Mouse (Mus musculus): ENCODE measurements around the gene Itga1. TPM values are rescaled to one million over a fixed set of nuclear protein-coding genes. Genes with fewer than 3 reads are reported as not detected.
A peak's percentile ranks its signal among the peaks of the same experiment; 100 is the strongest.

Itga1 gene
- 10 to 100 TPM; 26.1 to 28.0 TPM for total RNA-seq (2021)
- long read RNA-seq, experiment 1, full-length matches to known transcripts, result 5 of 7 reads
- long read RNA-seq, experiment 1, partial matches to known transcripts, result 2 of 7 reads
- long read RNA-seq, experiment 1, other reads (novel, unspliced or antisense), result 0 of 7 reads
- long read RNA-seq, experiment 2, full-length matches to known transcripts, result 4 of 6 reads
- long read RNA-seq, experiment 2, partial matches to known transcripts, result 1 of 6 reads
- long read RNA-seq, experiment 2, other reads (novel, unspliced or antisense), result 1 of 6 reads

DNA sequence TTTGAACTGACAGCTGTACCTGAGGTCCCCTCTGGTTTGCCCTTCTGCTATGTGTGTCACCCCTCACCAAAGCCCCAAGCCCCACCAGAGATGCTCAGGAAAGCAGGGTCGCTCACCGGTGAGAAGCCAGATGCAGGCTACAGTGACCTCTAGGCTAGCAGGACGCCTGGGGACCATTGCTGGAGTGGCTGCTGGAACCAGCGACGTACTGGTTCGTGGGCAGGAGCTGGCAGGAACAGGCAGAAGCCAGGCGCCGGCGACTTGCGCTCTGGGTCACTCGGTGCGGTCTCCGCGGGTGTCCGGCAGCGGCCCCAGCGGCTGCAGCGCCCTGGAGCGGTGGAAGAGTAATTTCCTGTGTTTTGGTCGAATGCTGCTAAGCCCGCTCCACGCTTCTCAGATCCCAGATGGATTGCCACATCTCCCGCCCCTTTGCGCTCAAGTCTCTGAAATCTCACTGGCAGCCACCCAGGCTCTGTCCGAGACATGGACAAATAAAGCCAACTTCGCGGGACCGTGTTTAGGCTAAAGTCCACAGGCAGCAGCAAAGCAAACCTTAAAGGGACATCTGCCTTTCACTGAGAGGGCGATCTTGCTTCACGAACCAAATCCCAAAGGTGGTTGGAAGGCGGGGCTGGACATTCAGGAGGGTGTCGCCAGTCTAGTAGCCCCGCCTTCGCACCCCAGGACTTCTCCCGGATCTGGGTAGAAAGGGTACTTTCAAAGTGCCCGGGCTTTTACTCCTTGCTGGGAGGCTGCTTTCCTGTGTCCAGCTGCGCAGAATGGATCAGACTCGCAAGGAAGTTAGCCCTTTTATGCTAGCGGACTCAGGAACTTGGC, at the start of gene Itga1, which contains the start of gene Gm49395:
Itga1 (minus strand) TSS at position 610 of the 837 bp plus-strand sequence.
Gm49395 (minus strand) TSS at position 567 of the 837 bp plus-strand sequence.
- intact Hi-C loops (cut with DNase I; ENCODE audit: low total_unique reads), result no loop called here
- peak; percentile 78 for DNase-seq

DNA sequence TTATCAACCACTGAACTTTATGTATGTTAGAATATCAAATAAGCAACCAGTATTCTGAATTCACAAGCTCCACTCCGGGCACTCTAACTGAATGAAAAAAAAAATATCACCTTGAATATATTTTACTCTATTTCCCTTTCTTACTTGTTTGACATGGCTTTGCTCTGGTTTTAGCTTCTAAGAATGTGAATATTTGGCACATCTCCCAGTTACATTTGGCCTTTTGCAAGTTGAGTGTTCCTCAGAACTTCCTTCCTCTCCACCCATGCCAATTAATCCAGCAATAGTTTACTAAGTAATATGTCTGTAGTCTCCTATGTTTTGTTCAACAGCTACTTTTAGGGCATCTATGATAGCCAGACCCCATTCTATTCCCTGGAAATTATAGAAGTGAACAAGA, 48.8 kb upstream of the Itga1 start:
- DNase-seq, result no peak
- intact Hi-C loops (cut with DNase I; ENCODE audit: low total_unique reads), result no loop called here

DNA sequence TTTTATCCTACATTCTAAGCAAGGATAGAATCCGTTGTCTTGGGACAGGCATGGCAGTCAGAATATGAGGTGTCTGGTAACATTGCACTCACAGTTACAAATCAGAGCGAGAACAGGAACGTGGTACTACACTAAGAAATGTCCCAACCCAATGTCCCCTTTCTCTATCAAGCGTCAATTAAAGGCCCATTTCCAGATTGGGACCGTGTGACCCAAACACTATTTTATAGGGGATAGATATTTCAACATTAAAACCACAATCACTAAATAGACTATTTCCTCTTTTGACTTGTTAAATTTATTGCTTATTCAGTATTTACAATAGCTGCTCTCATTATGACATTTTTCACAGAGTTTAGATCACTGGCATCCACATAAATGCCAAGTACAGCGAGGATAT, 48.1 kb upstream of the Itga1 start:
- intact Hi-C loops (cut with DNase I; ENCODE audit: low total_unique reads), result no loop called here
- DNase-seq, result no peak

DNA sequence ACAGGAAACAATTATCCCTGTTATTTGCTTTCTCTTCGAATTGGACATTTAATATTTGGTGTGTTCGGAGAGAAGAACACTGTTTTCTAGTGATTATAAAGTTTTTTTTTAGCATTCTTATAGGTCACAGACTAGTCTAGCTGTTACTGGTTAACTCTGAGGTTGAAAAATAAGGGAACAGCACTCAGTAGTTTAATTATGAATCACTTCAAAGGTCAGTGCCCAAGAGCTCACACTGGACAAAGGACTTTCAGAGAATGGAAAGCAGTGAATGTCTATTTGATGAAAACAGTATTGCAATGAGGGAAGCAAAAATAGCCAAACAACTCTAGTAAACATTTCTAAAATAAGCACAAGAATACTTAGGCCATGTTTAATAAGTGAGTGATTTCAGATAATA, 41.8 kb upstream of the Itga1 start:
- DNase-seq, result no peak
- intact Hi-C loops (cut with DNase I; ENCODE audit: low total_unique reads), result no loop called here

DNA sequence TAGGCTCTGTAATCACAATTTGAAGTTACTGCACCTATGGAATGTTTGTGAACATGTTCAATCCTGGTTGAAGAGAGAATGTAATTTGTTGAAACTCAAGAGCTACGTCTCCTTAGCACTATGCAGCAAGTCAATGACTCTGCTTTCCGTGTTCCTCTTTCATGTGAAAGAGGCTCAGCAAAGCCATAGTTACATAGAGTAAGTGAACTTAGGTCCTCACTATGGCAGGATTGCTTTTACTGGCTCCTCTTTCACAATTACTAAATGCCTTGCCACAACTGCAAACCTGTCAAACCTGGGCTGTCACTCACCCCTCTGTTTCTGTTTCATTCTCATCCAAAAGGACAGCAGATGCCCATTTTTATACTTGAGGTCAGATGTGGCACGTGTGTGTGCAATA, 40.3 kb upstream of the Itga1 start:
- intact Hi-C loops (cut with DNase I; ENCODE audit: low total_unique reads), result no loop called here
- no peak for DNase-seq

DNA sequence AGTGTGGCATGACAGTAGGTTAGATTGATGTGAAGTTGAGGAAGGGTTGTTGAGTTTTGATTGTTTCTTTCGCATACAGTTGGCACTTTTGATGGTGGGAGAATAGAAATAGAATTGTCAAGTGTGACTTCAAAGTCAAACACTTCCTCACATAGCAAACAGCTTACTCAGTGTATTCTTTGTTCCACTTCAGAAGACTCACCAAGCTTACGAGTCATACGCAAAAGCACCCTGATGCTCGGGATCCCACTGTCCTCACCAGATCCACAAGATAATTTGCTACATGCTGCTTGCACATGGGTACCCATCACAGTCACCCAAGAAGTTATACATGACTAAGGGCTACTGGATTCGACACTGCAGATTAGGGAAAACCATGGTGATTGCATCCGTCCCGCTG, 36.7 kb upstream of the Itga1 start:
- intact Hi-C loops (cut with DNase I; ENCODE audit: low total_unique reads), result no loop called here
- DNase-seq, result no peak

DNA sequence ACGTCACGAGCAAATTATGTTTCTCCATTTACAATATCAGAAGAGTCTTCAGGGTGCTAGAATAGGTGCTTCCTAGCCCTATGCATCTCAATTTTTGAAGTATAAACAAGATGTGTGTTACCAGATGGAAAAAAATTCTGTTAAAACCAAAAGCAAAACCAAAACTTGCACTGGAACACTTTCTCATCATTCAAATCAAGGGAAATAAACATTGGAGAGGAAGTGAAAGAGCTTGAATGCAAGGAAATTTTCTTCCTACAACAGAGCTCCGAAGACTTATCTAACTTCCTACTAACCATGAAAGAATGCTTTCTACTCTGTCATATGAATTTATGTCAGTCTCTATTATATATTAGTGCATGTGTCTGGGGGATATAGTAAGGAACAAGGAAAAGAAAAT, 35.0 kb upstream of the Itga1 start:
- intact Hi-C loops (cut with DNase I; ENCODE audit: low total_unique reads), result no loop called here

DNA sequence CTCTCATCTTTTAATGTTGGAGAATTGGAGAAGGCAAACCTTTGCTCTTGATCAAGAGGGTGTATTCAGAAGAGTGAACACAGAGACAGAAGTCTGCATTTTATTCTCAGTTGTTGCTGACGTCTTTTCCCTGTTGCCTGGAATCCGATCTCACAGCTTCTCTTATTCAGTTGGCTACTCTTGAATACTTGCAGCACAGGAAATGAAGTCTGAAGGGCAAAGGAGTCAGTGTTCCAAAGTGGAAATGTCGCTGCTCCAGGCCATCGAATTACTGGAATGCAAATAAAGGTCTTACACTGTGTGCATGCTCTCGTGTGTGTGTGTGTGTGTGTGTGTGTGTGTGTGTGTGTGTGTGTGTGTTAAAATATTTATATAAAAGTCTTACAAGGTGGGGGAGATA, 30.7 kb upstream of the Itga1 start:
- no peak for DNase-seq
- intact Hi-C loops (cut with DNase I; ENCODE audit: low total_unique reads), result no loop called here

More for the DNA sequence above, 35.0 kb upstream of the Itga1 start:
- no peak for DNase-seq

DNA sequence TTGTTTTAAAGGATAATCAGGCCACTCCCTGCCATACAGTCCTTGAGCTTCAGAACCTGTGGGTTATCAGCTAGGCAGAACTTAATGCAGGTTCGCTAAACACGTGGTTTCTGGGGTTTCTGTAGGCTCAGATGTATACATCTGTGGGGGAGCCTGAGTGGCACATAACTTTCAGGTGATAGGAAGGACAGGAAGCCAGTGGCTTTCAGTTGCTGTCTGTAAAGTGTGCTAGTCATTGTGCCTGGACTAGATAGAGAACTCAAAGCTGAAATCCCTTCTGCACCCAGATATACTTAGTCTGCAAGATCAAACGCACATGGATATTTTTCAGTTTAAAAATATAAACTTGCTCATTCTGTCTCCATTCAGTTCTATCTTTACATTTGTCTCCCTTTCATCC, 29.6 kb upstream of the Itga1 start:
- intact Hi-C loops (cut with DNase I; ENCODE audit: low total_unique reads), result no loop called here
- DNase-seq, result no peak

DNA sequence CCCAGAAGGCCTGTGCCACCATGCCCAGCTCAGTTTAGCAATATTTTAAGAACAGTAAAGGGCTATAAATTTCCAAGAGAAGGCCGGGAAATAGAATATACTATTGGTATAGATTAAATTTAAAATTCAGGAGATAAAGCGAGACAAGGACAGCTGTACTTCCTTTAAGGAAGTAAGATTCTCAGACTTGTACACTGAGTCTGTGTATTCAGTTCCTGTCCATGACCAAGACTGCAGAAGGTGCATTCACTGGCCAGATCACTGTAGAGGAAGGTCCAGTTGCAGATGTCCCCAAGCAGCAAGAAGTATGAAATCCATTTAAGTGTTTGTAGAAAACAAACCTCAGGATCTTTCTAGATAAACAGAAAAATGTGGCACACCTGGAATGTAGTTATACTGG, 28.3 kb upstream of the Itga1 start:
- intact Hi-C loops (cut with DNase I; ENCODE audit: low total_unique reads), result no loop called here
- no peak for DNase-seq

DNA sequence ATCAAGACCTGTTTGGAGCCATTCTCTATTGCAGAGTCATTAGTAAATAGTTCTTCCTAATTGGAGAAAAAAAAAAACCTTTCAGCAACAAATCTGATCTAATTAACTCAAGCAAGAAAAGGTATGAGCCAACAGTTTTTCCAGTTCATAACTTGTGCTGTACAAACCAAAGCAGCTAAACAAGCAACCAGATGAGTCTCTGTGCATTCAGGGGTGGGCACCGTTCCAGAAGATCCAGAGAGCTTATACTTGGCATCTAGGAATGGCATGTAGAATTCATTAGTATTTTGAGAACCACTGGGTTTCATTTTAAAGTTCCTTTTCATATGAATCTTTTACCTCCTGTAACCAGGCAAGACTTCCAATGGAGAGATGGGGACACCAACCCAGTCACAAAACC, 26.1 kb upstream of the Itga1 start:
- no peak for DNase-seq
- intact Hi-C loops (cut with DNase I; ENCODE audit: low total_unique reads), result no loop called here

DNA sequence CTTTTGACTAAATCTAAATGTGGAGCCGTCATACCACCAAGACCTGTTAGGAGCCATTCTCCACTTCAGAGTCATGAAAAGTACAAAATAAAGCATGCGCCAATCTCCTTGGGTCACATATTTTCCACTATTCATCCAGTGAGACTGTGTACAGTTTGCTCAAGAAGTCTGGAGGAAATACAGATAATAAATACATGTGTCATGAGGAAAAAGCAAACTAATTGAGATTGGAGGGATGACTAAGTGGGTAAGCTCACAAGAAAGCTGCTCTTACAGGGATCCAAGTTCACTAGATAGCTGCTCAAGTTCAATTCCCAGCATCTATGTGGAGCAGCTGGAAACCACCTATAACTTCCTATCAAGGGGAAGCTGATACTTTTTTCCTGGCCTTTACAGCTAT, 24.8 kb upstream of the Itga1 start:
- intact Hi-C loops (cut with DNase I; ENCODE audit: low total_unique reads), result no loop called here
- DNase-seq, result no peak

DNA sequence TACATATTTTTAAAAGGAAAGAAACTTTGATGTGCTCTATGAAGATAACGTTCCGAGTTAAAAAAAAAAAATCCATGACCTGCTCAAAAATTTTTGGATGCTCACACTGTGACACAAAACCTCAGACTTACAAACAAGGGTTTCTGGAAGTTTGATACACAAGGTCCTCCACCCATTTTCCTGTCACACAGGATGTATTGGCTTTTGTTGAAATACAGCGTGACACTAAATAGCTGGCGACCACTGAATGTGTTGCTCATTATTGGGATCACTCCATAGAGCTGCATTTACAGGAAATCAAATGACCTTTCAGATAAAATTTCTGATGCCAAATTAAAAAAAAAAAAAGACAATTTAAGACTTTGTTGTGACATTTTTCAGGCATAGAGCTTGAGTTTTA, 23.4 kb upstream of the Itga1 start:
- no peak for DNase-seq
- intact Hi-C loops (cut with DNase I; ENCODE audit: low total_unique reads), result no loop called here

DNA sequence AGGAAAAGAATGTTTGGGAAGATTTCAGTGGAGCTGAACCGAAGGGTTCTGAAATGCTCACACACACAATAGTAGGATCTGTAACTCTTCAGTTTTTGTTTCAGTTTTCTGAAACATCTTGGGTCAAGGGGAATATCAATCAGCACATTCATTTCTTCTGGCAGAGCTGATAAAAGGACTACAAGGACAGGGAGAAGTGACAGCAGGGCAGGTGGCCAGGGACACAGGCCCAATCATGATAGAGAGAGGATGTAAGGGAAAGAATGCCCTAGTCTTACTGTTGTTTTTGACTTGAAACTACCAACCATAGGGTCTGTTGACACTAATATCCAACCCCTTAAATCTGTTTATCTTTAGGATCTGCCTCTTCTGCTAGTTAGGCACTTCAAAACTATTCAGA, 22.8 kb upstream of the Itga1 start:
- no peak for DNase-seq
- intact Hi-C loops (cut with DNase I; ENCODE audit: low total_unique reads), result no loop called here

DNA sequence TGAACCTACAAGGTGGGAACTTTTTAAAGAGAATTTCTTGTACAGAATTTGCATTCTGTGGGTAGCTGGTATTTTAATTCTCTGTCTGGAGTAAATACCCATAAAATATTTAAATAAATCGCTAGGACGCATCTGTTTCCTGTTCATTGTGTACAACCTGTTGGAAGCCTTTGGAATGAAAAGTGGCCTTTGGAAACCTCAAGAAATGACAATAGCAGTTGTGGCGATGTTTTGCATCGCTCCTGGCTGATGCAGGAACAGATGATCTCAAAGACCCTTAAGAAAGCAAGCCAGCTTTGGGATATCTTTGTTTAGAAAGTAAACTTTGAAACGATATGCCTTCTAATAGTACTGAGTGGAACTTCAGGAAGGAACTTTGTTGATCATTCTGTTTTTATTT, 17.0 kb upstream of the Itga1 start:
- intact Hi-C loops (cut with DNase I; ENCODE audit: low total_unique reads), result no loop called here
- DNase-seq, result no peak

DNA sequence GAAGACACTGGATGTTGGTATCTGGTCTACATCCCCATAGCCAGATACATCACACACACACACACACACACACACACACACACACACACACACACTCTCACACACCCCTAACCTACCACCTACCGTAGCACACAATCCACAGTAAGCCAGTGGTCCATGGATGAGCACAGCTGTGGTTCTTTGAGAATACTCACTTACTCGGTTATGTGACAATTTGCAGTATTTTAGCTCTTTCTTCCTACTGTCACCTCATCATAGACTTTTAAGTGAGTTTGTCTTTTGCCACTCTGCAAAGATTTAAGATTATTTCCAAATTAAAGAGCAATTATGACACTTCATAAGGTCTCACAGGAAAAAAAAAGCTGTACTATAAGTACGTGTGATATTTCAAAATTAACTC, 16.4 kb upstream of the Itga1 start:
- no peak for DNase-seq
- intact Hi-C loops (cut with DNase I; ENCODE audit: low total_unique reads), result no loop called here

DNA sequence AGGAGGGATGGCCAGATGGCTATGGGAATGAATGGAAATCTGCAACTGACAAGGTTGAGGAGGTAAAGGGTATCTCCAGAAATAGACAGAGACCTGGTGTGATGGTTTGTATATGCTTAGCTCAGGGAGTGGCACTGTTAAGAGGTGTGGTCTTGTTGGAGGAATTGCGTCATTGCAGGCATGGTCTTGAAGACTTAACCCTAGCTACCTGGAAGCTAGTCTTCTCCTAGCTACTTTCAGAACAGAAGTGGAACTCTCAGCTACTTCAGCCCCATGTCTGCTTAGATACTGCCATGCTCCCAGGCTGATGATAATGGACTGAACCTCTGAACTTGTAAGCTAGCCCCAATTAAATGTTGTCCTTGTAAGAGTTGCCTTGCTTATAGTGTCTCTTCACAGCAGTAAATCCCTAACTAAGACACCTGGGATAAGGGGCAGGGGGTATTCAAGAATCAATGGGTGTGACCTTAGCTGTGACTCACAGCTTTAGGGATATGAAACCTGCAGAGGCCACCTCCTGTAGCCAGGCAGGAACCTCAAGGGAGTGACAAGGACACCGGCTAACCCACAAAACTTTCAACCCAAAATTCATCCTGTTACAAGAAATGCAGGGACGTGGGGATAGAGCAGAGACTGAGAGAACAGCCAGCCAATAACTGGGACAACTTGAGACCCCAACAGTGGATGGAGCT, 15.3 kb upstream of the Itga1 start:
- no peak for DNase-seq
- intact Hi-C loops (cut with DNase I; ENCODE audit: low total_unique reads), result no loop called here

DNA sequence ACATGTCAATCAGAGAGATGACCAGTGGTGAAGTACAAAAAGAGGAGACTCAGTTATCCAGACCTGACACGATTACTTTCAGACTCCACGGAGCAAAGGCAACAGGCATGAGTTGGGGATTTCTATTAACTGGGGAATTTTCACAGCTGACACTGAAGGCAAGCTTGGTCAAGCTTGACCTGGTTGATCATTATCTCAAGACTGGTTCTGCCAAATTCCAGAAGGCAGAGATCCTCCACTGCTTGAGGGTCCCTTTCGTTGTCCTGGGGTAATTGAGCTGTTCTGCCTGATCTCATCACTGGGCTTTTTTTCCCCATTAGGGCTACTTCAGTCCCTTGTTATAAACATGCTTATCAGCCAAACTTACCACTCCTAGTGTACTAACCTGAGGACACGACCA, 7.9 kb upstream of the Itga1 start:
- intact Hi-C loops (cut with DNase I; ENCODE audit: low total_unique reads), result no loop called here
- DNase-seq, result no peak

DNA sequence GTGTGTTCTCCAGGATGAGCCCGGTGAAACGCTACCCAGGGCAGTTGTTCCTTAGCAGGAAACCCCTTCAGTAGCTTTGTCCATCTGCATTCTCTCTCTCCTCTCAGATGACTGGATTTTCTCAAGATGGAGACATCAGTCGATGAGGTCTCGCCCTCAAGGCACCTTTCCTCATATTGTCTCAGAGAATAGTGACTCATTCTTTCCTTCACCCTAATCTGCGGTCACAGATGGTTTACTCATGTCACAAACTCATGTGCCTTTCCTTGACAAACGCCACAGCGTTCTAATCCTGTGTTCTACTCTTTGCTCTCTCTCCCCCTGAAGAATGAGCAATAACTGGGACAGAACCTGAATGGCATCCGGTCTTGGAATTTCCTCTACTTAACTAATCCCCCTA, 5.7 kb upstream of the Itga1 start:
- DNase-seq, result no peak
- intact Hi-C loops (cut with DNase I; ENCODE audit: low total_unique reads), result no loop called here

DNA sequence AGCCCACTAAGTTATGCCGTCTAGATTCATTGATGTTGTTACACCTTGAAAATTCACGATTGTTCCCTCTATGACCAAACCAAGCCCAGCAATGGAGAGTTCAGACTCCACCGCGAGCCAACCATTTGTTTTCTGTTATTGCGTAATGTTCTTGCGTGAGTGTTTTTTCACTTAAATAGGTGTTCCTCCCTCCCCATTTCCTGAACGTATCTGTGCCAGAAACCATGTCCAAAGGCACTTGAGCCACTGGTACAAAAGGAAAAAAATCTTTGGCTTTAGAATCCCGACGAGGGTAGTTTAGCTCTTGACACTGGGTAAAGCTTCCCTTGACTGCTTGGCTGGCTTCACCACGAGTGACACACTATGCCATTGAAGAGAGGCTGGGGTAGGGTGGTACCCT, 4.4 kb upstream of the Itga1 start:
- intact Hi-C loops (cut with DNase I; ENCODE audit: low total_unique reads), result no loop called here
- no peak for DNase-seq

DNA sequence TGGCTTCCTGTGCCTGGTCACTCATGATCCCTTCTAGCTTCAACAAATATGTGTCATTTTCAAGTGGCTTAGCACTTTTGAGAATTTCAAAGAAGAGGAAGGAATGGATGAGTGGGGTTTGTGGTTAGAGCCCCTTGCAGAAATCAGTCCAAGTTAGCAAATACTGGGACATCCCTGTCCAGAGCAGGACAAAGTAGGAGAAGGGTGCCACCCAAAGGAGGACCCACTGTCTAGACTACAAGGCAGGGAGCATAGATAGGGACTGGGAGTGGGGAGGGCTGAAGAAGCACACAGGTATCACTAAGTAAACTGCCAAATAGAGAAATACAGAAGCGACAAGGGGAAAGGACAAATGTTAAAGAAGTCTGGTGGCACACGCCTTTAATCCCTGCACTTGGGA, 990 bp upstream of the Itga1 start:
- DNase-seq, result no peak
- intact Hi-C loops (cut with DNase I; ENCODE audit: low total_unique reads), result no loop called here
